Mouse (Mus musculus): ENCODE measurements around the gene Mnd1. TPM values are rescaled to one million over a fixed set of nuclear protein-coding genes. Genes with fewer than 3 reads are reported as not detected.

The Mnd1 gene
- polyA plus RNA-seq (2016; fragmentation: Nextera tagmentation; extraction: Ambion mirVana), result 8.5 and 10.5 TPM in 2 replicates

DNA sequence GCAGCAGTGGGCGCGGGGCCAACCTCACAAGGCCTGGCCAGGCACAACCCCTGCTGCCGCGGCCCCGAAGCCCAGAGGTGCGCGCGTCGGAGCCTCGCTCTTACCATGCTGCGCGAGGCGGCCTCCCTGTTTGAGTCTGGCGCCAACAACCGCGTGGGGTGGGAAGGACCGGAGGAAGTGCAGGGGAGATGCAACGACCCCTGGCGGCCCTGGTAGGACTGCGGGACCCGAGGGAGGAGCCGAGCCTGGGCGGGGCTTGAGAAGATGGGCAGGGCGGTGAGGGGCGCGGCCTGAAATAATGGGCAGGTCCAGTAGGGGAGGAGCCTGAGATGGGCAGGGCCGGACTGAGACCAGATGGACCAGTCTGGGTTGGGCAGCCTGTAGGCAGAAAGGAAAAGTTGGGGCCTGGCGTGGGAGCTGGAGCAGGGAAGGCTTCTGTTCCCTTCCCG, at the start of gene Mnd1:
Gene Mnd1, minus strand, starts transcription at position 229 of the 449 bp plus-strand sequence.
- peak within 1 kb of the TSS; percentile 94 for H3K4me2 ChIP-seq
- H3K36me3 ChIP-seq (replicated peaks), result peaks cover 14% of the 10 kb centered on the region
- no peaks in the 10 kb centered on the region for H3K9me3 ChIP-seq
- peaks cover 12% of the 10 kb centered on the region; the same call in 1 of the 2 replicates for H3K4me1 ChIP-seq
- no peaks in the 10 kb centered on the region for H3K27me3 ChIP-seq
- H3K27ac ChIP-seq, result no peak within 1 kb of the TSS
- WGBS, result under 1% methylated on average over 29 of the region's 29 CpGs
- ATAC-seq (ENCODE audit: low FRiP score), result peak; percentile 99
- H3K4me3 ChIP-seq (replicated peaks), result peak within 1 kb of the TSS; percentile 52
- peak within 1 kb of the TSS; percentile 66 for H3K9ac ChIP-seq

DNA sequence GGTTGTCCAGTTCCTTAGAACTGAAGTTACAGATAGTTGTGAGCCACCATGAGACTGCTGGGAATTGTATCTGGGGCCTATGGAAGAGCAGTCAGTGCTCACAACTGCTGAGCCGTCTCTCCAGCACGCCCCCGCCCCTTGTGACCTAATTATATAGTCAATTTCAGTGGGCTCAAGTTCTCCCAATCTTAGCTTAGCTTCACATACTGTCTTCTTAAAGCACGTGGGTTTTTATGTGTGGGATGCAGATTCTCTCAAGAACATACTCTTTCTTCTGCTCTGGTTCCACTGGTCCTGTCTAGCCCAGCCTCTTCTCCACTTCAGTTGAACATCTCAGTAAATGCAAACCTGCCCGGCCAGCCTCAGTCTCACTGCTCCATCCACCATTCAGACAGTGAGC, 49.1 kb upstream of the Mnd1 start:
- no peak overlapping the region for H3K4me2 ChIP-seq
- no peaks in the 10 kb centered on the region for H3K9me3 ChIP-seq
- H3K36me3 ChIP-seq (replicated peaks), result peaks cover 63% of the 10 kb centered on the region
- H3K27me3 ChIP-seq, result no peaks in the 10 kb centered on the region
- ATAC-seq (ENCODE audit: low FRiP score), result no peak
- peaks cover 14% of the 10 kb centered on the region for H3K4me1 ChIP-seq
- WGBS, result 87% methylated on average over 5 of the region's 5 CpGs
- H3K4me3 ChIP-seq (replicated peaks), result no peak overlapping the region
- H3K9ac ChIP-seq, result no peak overlapping the region
- no peak overlapping the region for H3K27ac ChIP-seq

DNA sequence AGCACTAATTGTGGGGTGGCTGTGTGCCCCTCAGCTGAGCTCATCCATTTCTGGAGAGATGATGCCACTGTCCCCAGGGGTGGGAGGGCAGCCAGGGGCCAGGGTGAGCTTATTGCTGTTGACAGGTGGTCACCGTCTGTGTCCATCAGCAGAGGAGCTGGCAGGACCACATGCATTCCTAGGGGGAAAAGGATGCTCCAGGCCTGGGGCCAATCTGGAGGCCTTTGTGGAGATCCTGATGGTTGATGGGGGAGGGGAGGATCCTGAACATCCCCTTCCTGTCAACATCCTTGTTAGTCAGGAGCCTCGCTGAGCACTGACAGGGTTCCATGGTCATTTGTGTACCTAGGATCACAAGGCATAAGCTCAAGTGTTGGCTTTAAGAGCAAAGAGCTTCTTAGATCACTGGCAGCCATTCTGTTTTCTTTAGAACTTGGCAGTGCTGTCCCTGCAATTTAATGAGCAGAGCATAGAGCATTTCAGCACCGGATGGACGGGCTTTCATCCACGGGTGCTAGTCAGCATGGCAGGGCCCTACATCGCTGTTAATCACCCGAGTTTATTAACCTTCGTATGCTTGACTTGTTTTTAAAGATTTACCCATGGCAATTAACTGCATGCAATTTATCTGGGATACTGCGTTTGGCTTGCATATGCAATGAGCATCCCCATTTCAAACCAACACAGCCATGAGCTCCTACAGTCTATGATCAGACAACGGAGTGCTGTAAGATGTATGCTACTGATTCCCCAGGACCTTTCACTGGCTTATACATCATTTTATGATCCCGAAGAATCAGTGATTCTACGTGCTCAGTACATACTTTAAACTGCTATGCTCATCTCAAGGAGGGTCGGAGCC, 45.2 kb upstream of the Mnd1 start:
- Histone ChIP-seq H3K36me3 (replicated peaks) (peaks cover 33% of the 10 kb centered on the region), H3K4me1 (peaks cover 14% of the 10 kb centered on the region), H3K27me3 (no peaks in the 10 kb centered on the region), H3K4me2 (no peak overlapping the region), H3K4me3 (replicated peaks) (no peak overlapping the region), H3K9ac (no peak overlapping the region), H3K9me3 (no peaks in the 10 kb centered on the region), H3K27ac (peak overlapping the region; percentile 77)
- peak; percentile 84 for ATAC-seq (ENCODE audit: low FRiP score)
- WGBS, result 51% methylated on average over 13 of the region's 13 CpGs

DNA sequence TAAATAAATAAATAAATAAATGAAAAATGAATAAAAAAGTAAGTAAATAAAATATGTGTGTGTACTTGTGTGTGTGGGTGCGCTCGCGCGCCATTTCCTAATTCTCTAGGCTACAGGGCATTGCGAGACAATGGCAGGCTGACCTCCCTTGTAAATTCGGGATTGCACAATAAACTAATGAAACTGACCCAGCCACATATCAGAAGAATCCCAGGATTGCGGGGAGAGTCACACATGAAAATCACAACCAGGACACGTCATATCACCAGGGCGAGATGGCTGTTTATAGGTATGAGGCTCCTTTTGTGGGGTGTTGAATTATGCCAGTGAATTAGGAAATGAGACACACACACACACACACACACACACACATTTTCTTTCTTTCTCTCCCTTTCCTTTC, 43.9 kb upstream of the Mnd1 start:
- Histone ChIP-seq H3K9me3 (no peaks in the 10 kb centered on the region), H3K9ac (no peak overlapping the region), H3K4me2 (no peak overlapping the region), H3K4me3 (replicated peaks) (no peak overlapping the region), H3K4me1 (peaks cover 14% of the 10 kb centered on the region), H3K27ac (no peak overlapping the region), H3K27me3 (no peaks in the 10 kb centered on the region), H3K36me3 (replicated peaks) (peaks cover 22% of the 10 kb centered on the region)
- ATAC-seq (ENCODE audit: low FRiP score), result no peak
- 91% methylated on average over 9 of the region's 9 CpGs for WGBS

DNA sequence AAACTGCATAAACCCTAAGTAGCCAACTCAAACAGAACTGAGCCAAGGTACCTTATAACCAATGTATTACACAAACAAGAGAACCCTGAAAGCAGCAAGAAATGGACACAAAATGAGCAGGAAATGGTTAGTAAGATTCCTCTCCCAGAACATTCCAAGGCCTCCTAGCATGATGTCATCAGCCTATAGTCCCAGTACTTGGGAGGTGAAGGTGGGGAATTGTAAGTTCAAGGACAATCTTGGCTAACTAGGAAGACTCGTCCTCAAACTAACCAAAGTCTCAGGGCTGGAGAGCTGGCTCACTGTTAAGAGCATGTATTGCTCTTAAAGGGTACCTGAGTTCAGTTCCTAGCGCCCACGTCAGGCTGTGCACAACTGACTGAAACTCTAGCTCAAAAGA, 42.6 kb upstream of the Mnd1 start:
- 89% methylated on average over 3 of the region's 3 CpGs for WGBS
- no peak overlapping the region for H3K4me3 ChIP-seq (replicated peaks)
- no peak overlapping the region for H3K9ac ChIP-seq
- H3K4me2 ChIP-seq, result no peak overlapping the region
- no peaks in the 10 kb centered on the region for H3K9me3 ChIP-seq
- ATAC-seq (ENCODE audit: low FRiP score), result no peak
- peaks cover 30% of the 10 kb centered on the region for H3K36me3 ChIP-seq (replicated peaks)
- no peak overlapping the region for H3K27ac ChIP-seq
- no peaks in the 10 kb centered on the region for H3K27me3 ChIP-seq
- peaks cover 14% of the 10 kb centered on the region for H3K4me1 ChIP-seq

DNA sequence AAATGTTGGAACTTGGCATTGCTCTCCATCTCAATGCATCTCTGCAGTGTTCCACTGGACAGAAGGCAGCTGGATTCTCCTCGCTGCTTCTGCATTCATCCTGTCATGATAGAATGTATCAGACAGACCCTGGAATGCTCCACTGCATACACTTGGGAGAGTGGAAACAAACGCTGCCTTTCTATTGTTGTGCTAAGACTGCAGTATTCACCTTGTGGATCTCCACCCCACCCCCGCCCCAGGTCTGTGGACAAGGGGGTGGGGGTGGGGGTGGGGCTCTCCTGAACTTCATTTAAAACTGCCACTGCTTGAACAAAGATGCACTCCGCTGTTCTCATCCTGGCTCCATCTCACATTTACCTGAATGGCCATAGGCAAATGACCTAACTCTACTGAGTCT, 38.3 kb upstream of the Mnd1 start:
- H3K4me3 ChIP-seq (replicated peaks), result no peak overlapping the region
- peaks cover 6% of the 10 kb centered on the region; the same call in 1 of the 2 replicates for H3K27me3 ChIP-seq
- H3K9me3 ChIP-seq, result no peaks in the 10 kb centered on the region
- H3K36me3 ChIP-seq (replicated peaks), result peaks cover 53% of the 10 kb centered on the region
- no peak overlapping the region for H3K9ac ChIP-seq
- no peak overlapping the region for H3K4me2 ChIP-seq
- WGBS, result 62% methylated on average over 4 of the region's 4 CpGs
- peaks cover 20% of the 10 kb centered on the region for H3K4me1 ChIP-seq
- no peak overlapping the region for H3K27ac ChIP-seq
- no peak for ATAC-seq (ENCODE audit: low FRiP score)

DNA sequence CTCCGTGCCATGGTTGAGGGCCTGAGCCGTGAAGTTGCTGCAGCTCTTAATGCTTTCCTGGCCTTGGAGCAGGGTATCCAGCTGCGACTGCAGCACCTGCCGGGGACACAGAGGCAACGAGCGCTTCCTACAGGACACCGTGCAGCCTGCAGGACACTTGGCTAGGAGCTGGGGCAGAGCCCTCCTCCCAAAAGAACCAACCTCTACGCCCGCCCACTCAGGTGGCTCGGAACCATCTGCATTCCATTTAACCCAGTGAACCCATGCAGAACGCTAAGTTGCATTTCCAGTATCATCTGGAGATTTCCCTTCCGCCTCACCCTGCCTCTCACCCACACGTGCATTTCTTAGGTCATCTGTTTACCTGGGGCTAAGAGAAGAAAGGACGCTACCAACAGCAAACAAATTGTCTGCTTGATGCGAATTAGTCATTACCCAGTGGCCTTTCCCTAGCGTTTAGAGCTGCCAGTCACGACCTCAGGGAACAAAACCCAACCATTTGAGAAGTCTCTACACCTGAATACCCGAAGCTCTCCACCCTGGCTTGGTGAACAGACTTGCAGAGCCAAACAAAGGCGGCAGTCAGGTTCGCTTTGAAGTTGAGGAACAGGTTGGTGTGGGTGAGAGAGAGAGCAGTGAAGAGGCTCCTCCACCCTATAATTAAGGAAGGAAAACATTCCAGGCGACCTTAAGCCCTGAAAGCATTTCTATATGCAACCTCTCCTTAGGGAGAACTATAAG, 35.7 kb upstream of the Mnd1 start:
- Histone ChIP-seq H3K9ac (no peak overlapping the region), H3K4me3 (replicated peaks) (no peak overlapping the region), H3K27me3 (peaks cover 6% of the 10 kb centered on the region; the same call in 1 of the 2 replicates), H3K4me2 (peak overlapping the region; percentile 15; the same call in 1 of the 2 replicates), H3K36me3 (replicated peaks) (peaks cover 50% of the 10 kb centered on the region), H3K27ac (no peak overlapping the region; the same call in 1 of the 2 replicates), H3K9me3 (no peaks in the 10 kb centered on the region), H3K4me1 (peaks cover 20% of the 10 kb centered on the region)
- WGBS, result 54% methylated on average over 21 of the region's 21 CpGs
- peak; percentile 31; the same call in 1 of the 2 replicates for ATAC-seq (ENCODE audit: low FRiP score)

DNA sequence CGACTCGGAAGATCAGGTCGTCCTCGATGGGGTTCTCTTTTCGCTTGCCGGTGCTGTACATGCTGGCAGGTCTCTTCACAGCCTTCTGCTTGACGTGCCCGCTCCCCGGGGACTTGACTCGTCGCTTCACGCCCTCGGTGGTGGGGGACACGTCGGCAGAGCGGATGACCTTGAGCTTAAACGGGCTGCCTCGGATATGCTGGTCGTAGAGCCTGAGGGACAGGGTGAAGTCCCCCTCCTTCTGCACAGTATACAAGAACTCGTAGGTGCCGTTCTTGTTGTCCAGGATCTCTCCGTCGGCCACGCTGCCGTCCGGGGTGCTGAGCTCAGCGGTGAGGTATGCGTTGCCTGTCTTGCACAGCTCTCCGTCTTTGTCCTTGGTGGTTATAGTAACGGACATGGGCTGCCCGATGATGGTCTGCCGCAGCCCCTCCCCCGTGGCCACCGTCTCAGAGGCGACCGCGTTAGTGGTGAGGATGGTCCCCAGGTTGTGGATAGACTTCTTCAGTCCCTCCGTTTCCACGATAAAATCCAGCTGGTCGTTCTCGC, 35.0 kb upstream of the Mnd1 start:
- Histone ChIP-seq H3K4me3 (replicated peaks) (no peak overlapping the region), H3K9me3 (no peaks in the 10 kb centered on the region), H3K27me3 (peaks cover 6% of the 10 kb centered on the region; the same call in 1 of the 2 replicates), H3K4me1 (peaks cover 20% of the 10 kb centered on the region), H3K36me3 (replicated peaks) (peaks cover 43% of the 10 kb centered on the region), H3K9ac (no peak overlapping the region), H3K4me2 (peak overlapping the region; percentile 15; the same call in 1 of the 2 replicates), H3K27ac (no peak overlapping the region)
- 25% methylated on average over 41 of the region's 41 CpGs for WGBS
- peak; percentile 56 for ATAC-seq (ENCODE audit: low FRiP score)

DNA sequence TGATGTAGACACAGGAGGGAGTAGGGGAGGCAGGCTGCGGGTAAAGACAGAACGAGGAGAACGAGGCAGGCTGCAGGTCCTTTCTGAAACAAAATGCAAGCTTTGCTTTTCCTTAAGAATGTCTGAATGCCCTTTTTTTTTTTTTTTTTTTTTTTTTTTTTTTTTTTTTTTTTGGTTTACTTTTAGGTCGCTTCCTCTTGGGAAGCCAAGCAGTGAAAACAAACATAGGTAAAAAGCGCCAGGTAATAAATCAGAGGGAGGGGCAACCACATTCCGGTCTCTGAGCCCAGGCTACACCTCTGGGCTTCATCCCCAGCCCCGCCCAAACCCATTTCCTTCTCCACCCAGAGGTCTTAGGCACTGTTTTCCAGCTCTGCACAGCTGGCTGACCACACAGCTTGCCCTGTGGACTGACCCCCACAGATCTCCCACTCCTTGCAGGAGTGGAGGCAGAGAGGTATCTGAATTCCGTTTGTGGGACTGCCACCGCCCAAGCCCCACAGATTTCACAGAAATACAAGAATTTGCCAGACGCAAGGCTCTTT, 34.1 kb upstream of the Mnd1 start:
- 66% methylated on average over 10 of the region's 10 CpGs for WGBS
- no peak overlapping the region; the same call in 1 of the 2 replicates for H3K4me2 ChIP-seq
- H3K27me3 ChIP-seq, result peaks cover 6% of the 10 kb centered on the region; the same call in 1 of the 2 replicates
- no peak overlapping the region for H3K9ac ChIP-seq
- no peak overlapping the region for H3K4me3 ChIP-seq (replicated peaks)
- H3K4me1 ChIP-seq, result peaks cover 20% of the 10 kb centered on the region
- peaks cover 46% of the 10 kb centered on the region for H3K36me3 ChIP-seq (replicated peaks)
- no peak overlapping the region for H3K27ac ChIP-seq
- no peaks in the 10 kb centered on the region for H3K9me3 ChIP-seq
- no peak for ATAC-seq (ENCODE audit: low FRiP score)

DNA sequence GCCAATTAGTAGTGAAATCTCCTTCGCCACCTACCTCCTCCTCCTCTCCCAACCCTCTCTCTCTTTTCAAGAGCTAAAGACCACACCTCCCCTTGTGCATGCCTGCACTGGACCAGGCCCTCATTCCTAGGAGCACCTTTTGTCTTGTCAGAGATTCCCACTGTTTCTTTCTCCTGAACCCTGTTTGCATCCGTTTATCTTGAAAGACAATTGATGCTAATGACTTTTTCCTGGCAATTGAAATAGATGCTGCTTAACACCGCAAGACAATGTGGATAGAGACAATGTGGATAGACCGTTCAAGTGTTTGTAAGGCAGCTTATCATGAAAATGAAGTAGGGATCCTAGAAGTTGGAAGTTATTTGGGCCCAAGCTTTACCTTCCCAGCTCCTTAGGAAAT, 26.1 kb upstream of the Mnd1 start:
- Histone ChIP-seq H3K27me3 (no peaks in the 10 kb centered on the region), H3K9ac (no peak overlapping the region), H3K4me2 (no peak overlapping the region), H3K9me3 (no peaks in the 10 kb centered on the region), H3K4me3 (replicated peaks) (no peak overlapping the region), H3K36me3 (replicated peaks) (peaks cover 15% of the 10 kb centered on the region), H3K27ac (no peak overlapping the region), H3K4me1 (peaks cover 12% of the 10 kb centered on the region)
- no peak for ATAC-seq (ENCODE audit: low FRiP score)
- 9% methylated on average over 4 of the region's 4 CpGs for WGBS

DNA sequence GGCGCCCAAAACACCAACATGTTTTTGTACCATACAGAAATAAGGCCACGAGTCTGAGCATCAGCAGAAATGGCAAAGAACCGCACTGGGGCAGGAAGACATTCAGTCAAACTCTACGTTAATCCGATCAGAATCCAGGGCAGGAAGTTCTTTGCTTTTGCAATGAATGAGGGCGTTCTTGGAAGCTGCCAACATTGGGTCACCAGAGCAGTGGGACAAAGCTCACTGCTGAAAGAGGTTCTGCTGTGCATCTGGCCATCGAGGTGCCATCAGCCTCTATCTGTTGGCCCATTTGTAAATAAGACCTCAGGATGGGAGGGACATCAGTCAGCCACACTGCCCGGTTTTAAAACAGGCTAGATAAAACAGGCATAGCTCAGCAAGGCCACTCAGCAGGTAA, 25.5 kb upstream of the Mnd1 start:
- Histone ChIP-seq H3K4me3 (replicated peaks) (no peak overlapping the region), H3K9me3 (no peaks in the 10 kb centered on the region), H3K4me1 (peaks cover 18% of the 10 kb centered on the region), H3K36me3 (replicated peaks) (peaks cover 20% of the 10 kb centered on the region), H3K27me3 (no peaks in the 10 kb centered on the region), H3K9ac (no peak overlapping the region), H3K4me2 (no peak overlapping the region), H3K27ac (no peak overlapping the region)
- WGBS, result 24% methylated on average over 8 of the region's 8 CpGs
- ATAC-seq (ENCODE audit: low FRiP score), result no peak

DNA sequence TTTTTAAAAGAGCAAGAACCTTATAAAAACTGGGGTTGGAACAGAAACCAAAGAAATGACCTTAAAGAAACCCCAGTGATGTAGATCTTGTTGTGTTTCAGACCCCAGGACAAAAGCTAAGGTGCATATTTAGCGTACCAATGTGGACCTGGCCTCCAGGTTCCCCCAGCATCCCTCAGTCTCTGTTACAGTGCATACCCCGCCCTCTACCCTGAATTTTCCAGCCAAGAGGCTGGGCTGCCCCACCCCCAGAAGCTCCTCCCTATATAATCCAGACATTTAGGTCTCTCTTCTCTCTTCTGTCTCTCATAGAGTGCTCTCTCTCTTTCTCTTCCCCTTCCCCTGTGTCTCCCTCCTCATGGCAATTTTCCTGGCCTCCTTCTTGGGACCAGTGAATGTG, 24.7 kb upstream of the Mnd1 start:
- 72% methylated on average over 2 of the region's 2 CpGs for WGBS
- no peak overlapping the region for H3K4me3 ChIP-seq (replicated peaks)

More for the DNA sequence above, 24.7 kb upstream of the Mnd1 start:
- Histone ChIP-seq H3K9me3 (no peaks in the 10 kb centered on the region), H3K36me3 (replicated peaks) (peaks cover 20% of the 10 kb centered on the region), H3K4me2 (no peak overlapping the region), H3K27ac (no peak overlapping the region), H3K4me1 (peaks cover 18% of the 10 kb centered on the region), H3K9ac (no peak overlapping the region), H3K27me3 (no peaks in the 10 kb centered on the region)
- ATAC-seq (ENCODE audit: low FRiP score), result no peak

Data from forebrain, embryonic 12.5 days (tissue).